Mouse (Mus musculus): ENCODE data around the gene Rbm42.

GRCm38 (mm10) chr7:30594510-30595024 is 55.5 kb downstream of the Rbm42 start:
- TF ChIP-seq CTCF (IDR thresholded peaks at IDR 0.05; ENCODE audit: low read depth) (no peak), EP300 (optimal IDR thresholded peaks at IDR 0.05) (no peak)

All from stomach, postnatal 0 days (tissue).